Mouse (Mus musculus) ES-Bruce4 (cell line): ENCODE measurements at regions not wholly inside any gene's neighbourhood (a gene's known extent, or its start where the extent isn't known, plus 50 kb on each side); places are given as distances from the start of the nearest gene placed in this dataset.

Source experiments
- CTCF ChIP-seq: IDR thresholded peaks from one replicate; pipeline ENCODE4 v1.8.1; 2011; ENCODE audit warnings: low read depth, low read length
- POLR2A ChIP-seq: IDR thresholded peaks from one replicate; pipeline ENCODE4 v1.8.1; 2011; ENCODE audit warnings: low read length; ENCODE audit not compliant: insufficient read depth

DNA sequence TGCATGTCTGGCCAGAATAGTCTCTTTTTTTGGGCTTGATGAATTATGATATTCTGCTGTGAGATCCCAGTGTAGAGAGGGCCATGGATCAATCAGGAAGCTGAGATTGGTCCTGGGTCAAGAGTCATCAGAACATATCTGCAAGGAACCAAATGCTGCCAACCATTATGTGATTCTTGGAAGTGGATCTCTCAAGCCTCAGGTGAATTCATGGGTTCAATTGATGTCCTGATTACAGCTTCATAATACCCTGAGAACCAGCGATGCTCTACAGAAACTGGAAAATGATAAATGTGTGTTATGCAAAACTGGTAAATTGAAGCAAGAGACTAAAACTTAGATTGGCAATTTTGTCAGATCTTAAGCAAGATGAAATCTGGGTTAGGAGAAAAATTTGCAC lies 118.8 kb upstream of the Fam241a start:
- no peak for TF ChIP-seq POLR2A
- TF ChIP-seq CTCF: no peak
